Mouse (Mus musculus): ENCODE measurements around the gene Ccdc124.
A peak's percentile ranks its signal among the peaks of the same experiment; 100 is the strongest.
"Not testable (repeated sequence)": the region's sequence is repeated elsewhere in the genome, so short reads cannot be mapped to it uniquely, and the experiment has no call there.

The Ccdc124 gene

DNA sequence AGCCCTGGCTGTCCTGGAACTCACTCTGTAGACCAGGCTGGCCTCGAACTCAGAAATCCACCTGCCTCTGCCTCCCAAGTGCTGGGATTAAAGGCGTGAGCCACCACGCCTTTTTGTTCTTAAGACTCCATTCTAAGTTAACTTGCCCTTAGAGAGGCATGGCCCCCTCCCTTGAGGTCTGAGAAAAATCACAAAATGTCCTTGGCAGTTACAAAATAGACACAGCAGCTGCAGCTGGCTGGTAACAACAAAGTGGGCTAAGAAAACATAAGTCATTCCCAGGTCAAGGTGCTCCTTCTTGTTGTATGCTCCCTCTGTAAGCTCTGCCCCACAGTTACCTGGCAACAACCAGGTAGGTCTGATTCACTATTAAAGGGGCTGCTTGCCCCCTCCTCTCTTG is 51.1 kb downstream of the Ccdc124 start:
- not testable (repeated sequence) for DNase-seq (ENCODE audit: low read depth, low spot score)

DNA sequence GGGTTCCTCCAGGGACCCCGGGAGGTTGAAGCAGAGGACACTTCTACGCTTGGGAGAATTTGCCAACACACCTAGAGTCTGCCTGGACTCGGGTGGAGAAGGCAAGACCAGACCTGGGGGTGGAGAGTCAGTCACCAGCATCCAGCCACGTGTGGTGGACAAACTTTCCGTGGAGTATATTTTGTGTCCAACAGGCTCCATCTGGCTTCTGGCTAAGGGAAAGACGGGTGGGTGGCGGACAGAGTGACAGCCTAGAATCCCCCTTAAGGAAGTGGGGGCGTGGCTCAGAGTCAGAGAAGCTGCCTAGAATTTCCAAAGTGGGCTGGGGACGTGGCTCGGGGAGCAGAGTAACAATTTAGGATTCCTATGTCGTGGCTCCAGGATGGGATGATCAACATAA is 51.7 kb downstream of the Ccdc124 start:
- no peak for DNase-seq (ENCODE audit: low read depth, low spot score)

- peak; percentile 91 for DNase-seq (ENCODE audit: low read depth, low spot score)
These were observed 52.3 kb downstream of the Ccdc124 start for GRCm38 (mm10) chr8:70821399-70821962.

DNA sequence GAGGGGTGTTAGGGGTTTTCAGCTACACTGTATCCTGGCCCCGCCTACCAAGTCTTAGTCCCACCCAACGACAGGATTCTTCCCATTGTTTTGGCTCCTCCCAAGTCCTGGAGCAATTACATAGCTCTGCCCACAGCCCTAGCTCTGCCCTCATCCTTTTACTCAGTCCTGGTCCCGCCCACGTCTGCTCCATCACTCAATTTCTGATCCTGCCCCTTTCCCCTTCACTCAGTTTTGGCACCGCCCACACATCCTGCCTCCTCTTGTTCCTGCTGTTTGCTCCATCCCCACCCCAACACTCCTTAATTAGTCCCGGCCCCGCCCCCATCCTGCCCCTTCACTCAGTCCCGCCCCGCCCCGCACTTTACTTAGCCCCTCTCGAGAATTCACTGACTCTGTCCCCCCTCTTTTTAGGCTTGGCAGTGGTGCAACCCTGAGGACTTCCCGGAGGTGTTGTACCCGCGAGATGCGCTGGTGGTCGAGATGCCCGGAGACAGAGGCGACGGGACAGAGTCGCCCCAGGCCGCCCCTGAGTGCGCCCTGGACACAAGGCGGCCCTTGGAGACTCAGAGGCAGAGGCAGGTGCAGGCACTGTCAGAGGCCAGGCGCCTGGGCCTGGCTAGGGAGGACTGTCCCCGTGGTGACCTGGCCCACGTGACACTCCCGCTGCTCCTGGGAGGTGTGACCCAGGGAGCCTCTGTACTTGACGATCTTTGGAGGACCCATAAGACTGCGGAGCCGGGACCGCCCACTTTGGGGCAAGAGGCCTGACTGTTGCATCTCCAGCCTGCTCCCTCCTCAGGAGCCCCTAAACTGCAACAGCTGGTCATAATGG is 53.4 kb downstream of the Ccdc124 start:
- peak; percentile 98 for DNase-seq (ENCODE audit: low read depth, low spot score)
